In genomic region chr9:26808735-26809134, GRCm38 (mm10) we compare ENCODE assay signal across 26 mouse cellular contexts. TPM values are rescaled to one million over a fixed set of nuclear protein-coding genes. Genes with fewer than 3 reads are reported as not detected.
"Had no signal": no experiment of that assay in that cellular context is flagged by ENCODE, and none has a peak within 500 bp of the region (broad histone marks: within the 10 kb centered on the region; RNA-seq: fewer than 3 reads in every experiment).

No protein-coding gene starts in this region.

- DNase-seq: gastrocnemius, adult 2 months; gastrocnemius, postnatal 10 days; gastrocnemius, postnatal 36 days; heart, adult 18-20 months; heart, postnatal 10 days; heart, postnatal 4 days; kidney, adult 11 months; kidney, adult 2 months; kidney, adult 9 months; kidney, postnatal 14 days; kidney, postnatal 36 days; layer of hippocampus, adult 9-11 months; left cerebral cortex, postnatal 4 days; liver; liver, embryonic 13.5 days had no signal

- ATAC-seq: hindbrain, postnatal 0 days; intestine, embryonic 16.5 days had no signal

RNA-seq across cellular contexts. Expression of gene Glb1l3, which starts 52.0 kb away (rescaled TPM):
- total RNA-seq: gastrocnemius, adult 2 months; gastrocnemius, postnatal 10 days; gastrocnemius, postnatal 36 days; heart, adult 18-20 months; heart, adult 8-10 months; heart, postnatal 10 days; heart, postnatal 25 days; heart, postnatal 4 days; hindbrain, postnatal 0 days; layer of hippocampus, adult 18-20 months; layer of hippocampus, adult 8-10 months; layer of hippocampus, postnatal 25 days; left cerebral cortex, adult 18-20 months; left cerebral cortex, adult 8-10 months; left cerebral cortex, postnatal 10 days; left cerebral cortex, postnatal 25 days; left cerebral cortex, postnatal 4 days had no signal
